Mouse (Mus musculus) layer of hippocampus, adult 18-20 months (tissue): Measurements from ENCODE around the gene Sorbs1. TPM values are rescaled to one million over a fixed set of nuclear protein-coding genes. Genes with fewer than 3 reads are reported as not detected.
A peak's percentile ranks its signal among the peaks of the same experiment; 100 is the strongest.

ENCODE experiments used
- DNase-seq, 2 experiments: peaks; one replicate each; pipeline ENCODE4 v3.0.0; 2022; ENCODE audit warnings: low spot score in 2 of 2
- total RNA-seq, 2 experiments: library from RNA; stranded (reverse); gene quantifications; 2 replicates each; pipeline ENCODE4 v1.2.3; 2021

Sorbs1 gene
- total RNA-seq, 2 experiments from 2014 or later, result 195 to 206 TPM

GRCm38 (mm10) chr19:40380005-40380404, 133.6 kb downstream of the Sorbs1 start:
- DNase-seq, result no peak

- no peak for DNase-seq
Observed at GRCm38 (mm10) chr19:40379081-40379480, 134.5 kb downstream of the Sorbs1 start.

- DNase-seq, result no peak
Observed at GRCm38 (mm10) chr19:40377632-40378031, 135.9 kb downstream of the Sorbs1 start.

GRCm38 (mm10) chr19:40376566-40377281, 136.9 kb downstream of the Sorbs1 start:
- DNase-seq, result no peak

- DNase-seq, result no peak
Observed at GRCm38 (mm10) chr19:40374720-40375119, 138.9 kb downstream of the Sorbs1 start.

- no peak for DNase-seq
Observed at GRCm38 (mm10) chr19:40372679-40373078, 140.9 kb downstream of the Sorbs1 start.

- peak in 1 of 2 experiments; percentile 48 for DNase-seq
Observed at GRCm38 (mm10) chr19:40371866-40372265, 141.7 kb downstream of the Sorbs1 start.

- no peak for DNase-seq
Observed at GRCm38 (mm10) chr19:40369852-40370811, 143.4 kb downstream of the Sorbs1 start.

GRCm38 (mm10) chr19:40368517-40368916, 145.1 kb downstream of the Sorbs1 start:
- DNase-seq, result no peak

GRCm38 (mm10) chr19:40366163-40366941, 147.2 kb downstream of the Sorbs1 start:
- peak in 1 of 2 experiments; percentile 51 for DNase-seq

- peak; percentile 29 to 67 for DNase-seq
Observed at GRCm38 (mm10) chr19:40365137-40365536, 148.4 kb downstream of the Sorbs1 start.

GRCm38 (mm10) chr19:40363447-40363846, 150.1 kb downstream of the Sorbs1 start:
- no peak for DNase-seq

GRCm38 (mm10) chr19:40362203-40362865, 151.2 kb downstream of the Sorbs1 start:
- DNase-seq, result no peak

GRCm38 (mm10) chr19:40359712-40360394, 153.7 kb downstream of the Sorbs1 start:
- DNase-seq, result no peak

- DNase-seq, result no peak
Observed at GRCm38 (mm10) chr19:40356536-40357522, 156.8 kb downstream of the Sorbs1 start.

- DNase-seq, result no peak
Observed at GRCm38 (mm10) chr19:40355075-40355474, 158.5 kb downstream of the Sorbs1 start.

- DNase-seq, result no peak
Observed at GRCm38 (mm10) chr19:40352006-40352405, 161.6 kb downstream of the Sorbs1 start.

- no peak for DNase-seq
Observed at GRCm38 (mm10) chr19:40350835-40351234, 162.7 kb downstream of the Sorbs1 start.
